Mouse (Mus musculus): ENCODE data around the gene 1190005I06Rik.

The 1190005I06Rik gene

GRCm38 (mm10) chr8:120666807-120667470 lies 19.5 kb upstream of the 1190005I06Rik start:
- no peak for DNase-seq

DNA sequence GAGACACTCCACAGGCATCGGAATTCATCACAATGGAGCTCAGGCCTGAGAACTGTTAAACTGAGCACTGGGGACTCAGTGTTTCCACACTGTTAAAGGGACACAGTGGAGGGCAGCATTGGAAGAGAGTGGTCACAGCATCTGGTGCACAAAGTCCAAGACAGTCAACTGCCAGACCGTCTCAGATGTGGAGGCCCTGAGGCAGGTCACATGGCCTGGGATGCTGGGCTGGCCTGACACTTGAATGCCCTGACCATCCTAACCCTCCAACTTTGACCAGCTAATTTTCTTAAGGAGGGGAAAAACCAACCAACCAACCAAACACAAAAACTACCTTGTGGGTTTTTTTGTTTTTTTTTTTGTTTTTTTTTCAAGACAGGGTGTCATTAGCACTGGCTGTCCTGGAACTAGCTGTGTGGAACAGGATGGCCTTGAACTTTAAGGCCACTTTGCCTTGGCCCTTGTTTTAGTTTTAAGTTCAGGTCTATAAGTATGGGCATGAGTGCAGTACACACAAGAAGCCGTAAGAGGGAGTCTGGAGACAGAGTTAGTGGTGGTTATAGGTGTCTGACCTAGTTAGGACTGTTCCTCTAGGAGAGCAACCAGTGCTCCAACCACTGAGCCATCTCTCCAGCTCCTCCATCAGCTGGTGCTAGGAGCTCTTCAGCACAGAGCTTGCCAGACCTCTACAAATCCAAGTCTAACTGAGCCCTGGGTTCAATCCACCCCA lies 18.5 kb upstream of the 1190005I06Rik start:
- no peak for DNase-seq

GRCm38 (mm10) chr8:120664566-120664965 lies 17.1 kb upstream of the 1190005I06Rik start:
- no peak for DNase-seq

GRCm38 (mm10) chr8:120657415-120657814 lies 10.0 kb upstream of the 1190005I06Rik start:
- DNase-seq, result no peak

DNA sequence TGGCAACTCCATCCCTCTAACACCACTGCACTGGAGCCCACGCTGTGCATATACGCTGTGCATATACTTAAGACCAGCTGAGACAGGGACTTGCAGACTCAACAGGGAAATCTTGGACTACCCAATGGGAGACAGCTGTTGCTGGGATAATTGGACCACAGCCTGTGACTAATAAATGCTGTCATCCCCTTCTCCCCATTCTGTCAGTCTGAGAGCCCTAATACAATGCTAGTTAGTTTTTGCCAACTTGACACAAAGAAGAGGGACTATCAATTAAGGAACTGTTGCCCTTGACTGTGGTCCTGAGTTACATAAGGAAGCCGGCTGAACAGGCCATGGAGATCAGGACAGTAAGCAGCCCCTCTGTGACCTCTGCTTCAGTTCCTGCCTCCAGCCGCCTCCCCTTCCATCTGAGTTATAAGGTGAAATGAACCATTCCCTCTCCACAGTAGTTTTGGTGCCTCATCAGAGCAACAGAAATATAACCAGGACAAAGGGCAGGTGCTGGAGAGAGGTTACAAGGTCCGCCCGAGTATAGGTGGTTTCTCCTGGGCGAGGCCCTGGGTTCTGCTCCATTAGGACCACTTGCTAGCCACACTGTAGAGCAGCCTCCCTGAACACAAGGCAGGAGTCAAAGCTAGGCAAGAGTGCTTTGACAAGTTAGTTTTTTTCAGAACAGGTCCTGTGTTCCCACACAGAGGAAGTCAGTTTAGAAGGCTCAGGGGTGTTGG lies 9.1 kb upstream of the 1190005I06Rik start:
- DNase-seq, result no peak

- DNase-seq, result no peak
Observed at GRCm38 (mm10) chr8:120644663-120645062, 2.8 kb downstream of the 1190005I06Rik start.

DNA sequence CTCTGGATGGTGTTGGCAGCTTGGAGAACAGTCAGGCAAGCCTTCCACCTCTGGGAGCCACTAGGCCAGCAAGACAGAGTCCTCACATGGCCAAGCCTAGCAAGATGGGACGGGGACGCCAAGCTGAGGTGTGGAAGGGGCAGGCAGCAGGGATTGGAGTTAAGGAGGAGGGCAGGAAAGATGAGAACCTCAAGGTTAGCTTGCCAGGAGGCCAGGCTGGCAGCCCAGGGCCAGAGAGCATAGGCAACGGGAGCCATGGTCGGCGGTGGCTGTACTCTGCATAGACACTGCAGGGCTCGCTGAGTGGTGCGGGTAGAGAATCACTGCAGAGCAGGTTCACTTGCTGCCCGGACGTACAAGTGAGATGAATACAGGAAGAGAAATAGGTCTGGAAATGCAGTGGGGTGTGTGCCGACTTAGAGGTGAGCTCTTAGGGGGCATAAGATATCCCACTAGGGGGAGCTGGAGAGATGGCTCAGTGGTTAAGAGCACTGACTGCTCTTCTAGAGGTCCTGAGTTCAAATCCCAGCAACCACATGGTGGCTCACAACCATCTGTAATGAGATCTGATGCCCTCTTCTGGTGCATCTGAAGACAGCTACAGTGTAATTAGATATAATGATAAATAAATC lies 5.3 kb downstream of the 1190005I06Rik start:
- DNase-seq, result no peak

GRCm38 (mm10) chr8:120641245-120641644 lies 6.2 kb downstream of the 1190005I06Rik start:
- DNase-seq, result no peak

- peak; percentile 58 to 67 for DNase-seq
Observed at GRCm38 (mm10) chr8:120634329-120634839, 13.0 kb downstream of the 1190005I06Rik start.

DNA sequence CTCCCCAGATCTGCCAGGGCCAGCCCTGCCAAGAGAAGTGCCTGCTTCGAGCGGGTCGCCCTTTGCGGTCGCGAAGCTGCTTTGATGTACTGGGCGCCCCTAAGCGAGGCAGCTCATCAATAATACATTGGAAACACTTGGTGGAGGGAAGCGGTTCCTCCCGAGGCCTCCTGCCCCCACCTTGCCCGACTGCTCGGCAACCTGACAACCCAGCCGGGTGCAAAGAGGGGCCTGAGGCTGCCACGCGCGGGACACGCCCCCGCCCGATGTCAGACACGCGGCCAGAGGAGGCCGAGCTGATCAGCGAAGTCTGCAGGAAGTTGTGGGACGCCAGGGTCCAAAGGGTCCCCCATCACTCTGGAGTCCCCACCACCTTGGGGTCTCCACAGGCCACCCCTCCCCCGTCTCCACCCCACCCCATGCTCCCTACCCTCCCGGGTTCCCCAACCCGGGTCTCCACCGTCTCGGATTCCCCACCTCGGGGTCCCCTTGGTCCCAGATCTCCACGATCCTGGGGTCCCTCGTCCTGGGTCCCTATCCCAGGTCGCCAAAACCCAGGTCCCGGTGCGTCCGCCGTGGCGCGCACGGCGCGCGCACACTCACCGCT lies 13.7 kb downstream of the 1190005I06Rik start:
- DNase-seq, result peak in 1 of 2 experiments; percentile 26

DNA sequence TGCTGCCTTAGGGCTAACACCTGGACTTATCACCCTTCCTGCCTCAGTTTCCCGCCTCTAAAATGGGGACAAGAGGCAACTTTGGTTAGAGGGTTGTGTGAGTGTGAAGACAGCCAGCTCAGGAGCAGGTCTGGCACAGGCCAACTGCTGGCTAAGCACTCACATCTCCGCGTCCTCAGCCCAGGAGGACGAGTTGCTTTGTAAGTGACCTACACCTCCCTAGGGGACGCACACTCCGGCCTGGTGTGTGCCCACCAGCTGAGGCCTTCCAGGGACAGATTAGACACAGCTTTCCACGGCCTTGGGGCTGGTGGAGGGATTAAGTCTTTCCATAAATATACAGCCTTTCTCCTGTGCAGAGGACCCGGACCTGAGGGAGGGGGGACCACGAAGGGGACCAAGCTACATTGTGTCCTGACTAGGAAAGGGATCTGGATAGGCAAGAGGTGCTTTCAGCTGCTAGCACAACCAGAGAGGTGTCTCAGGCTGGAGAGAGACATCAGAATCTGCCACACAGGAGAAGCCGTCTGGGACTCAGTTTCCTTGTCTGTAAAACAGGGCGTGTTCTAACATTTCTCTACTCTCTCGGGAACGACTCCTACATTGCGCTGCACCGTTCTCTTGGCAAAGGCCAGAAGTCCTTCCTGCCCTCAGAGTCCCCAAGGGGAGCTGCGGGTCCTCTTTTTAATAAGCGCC lies 14.3 kb downstream of the 1190005I06Rik start:
- no peak for DNase-seq

- DNase-seq, result no peak
Observed at GRCm38 (mm10) chr8:120631441-120632375, 15.7 kb downstream of the 1190005I06Rik start.

GRCm38 (mm10) chr8:120630848-120631247 lies 16.6 kb downstream of the 1190005I06Rik start:
- no peak for DNase-seq

DNA sequence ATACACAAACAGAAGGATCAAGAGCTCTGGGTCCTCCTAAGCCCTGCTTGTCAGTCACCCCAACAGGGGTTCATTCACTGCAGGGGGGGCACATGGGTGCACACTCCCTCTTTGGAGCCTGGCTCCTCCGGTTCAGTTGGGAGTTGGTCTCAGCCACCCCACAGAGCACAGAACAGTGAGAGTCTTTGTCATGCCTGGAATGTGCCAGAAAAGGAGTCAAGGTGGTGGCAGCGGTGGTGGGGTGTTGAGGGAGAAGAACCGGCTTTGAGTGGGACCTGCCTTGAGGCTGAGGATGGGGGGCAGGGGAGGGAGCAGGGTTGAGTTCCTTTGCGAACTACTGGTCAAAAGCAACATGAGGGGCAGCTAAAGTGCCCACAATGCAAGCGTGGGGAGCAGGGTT lies 17.4 kb downstream of the 1190005I06Rik start:
- no peak for DNase-seq

DNA sequence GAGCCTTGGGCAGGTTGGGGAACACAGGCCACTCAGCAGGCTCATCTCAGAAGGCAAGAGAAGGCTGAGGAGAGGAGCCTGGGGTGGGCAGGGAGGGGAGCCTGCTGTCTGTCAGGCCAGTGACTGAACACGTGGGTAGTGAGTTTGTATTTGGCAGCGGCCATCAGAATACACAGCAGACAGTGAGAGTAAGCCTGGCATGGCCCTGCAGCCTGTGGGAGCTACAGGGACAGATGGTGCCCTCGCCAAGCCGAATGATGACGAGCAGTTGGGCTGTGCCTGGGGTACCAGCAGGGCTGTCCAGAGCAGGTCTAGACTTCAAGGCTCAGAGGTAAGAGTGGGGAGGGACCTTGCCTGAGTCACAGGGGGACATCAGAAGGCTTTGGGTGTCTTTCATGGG lies 20.1 kb downstream of the 1190005I06Rik start:
- no peak for DNase-seq

- no peak for DNase-seq
Observed at GRCm38 (mm10) chr8:120626461-120626860, 21.0 kb downstream of the 1190005I06Rik start.

- DNase-seq, result no peak
Observed at GRCm38 (mm10) chr8:120623608-120624007, 23.8 kb downstream of the 1190005I06Rik start.

DNA sequence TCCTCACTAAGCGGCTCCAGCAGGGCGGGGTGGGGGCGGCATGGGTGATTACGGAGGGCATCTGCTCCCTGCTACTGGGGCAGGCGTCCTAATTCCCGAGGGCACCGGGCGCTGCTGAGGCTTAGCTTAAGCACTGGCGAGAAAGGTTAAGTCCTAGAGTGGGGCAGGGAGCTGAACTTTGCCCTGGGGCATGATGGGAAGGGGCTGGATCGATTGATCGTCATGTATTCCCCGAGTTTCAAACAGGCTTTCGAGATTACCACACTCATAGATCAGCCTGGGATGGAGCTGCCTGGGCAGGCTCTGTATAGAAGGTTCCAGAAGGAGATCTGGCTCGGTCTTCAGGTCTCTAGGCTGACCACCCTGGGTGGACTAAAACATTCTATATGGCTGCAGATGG lies 25.3 kb downstream of the 1190005I06Rik start:
- DNase-seq, result no peak

DNA sequence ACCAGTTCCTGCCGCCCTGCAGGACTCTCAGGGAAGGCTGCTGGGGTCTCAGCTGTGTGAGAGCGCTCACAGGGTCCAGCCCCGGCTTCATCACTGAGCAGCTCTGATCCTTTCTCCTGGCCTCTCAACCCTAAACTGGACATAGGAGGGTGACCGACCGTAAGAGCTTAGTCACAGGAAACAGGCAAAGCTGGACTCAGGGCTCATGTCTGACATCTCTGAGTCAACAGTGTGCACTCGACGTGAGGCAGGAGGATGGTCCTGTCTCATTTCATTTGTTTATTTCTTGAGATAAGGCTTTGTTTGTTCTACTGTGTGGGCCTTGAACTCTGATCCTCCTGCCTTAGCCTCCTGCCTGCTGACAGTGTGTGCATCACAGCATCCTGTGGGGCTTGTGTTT lies 27.0 kb downstream of the 1190005I06Rik start:
- no peak for DNase-seq
